Mouse (Mus musculus) liver, adult 2 months (tissue): ENCODE data around the gene Bdp1.
A peak's percentile ranks its signal among the peaks of the same experiment; 100 is the strongest.

Experiments used
- CTCF ChIP-seq: fragments of 200-500 bp; IDR thresholded peaks from 2 replicates; pipeline ENCODE4 v1.5.1; 2011; ENCODE audit warnings: low read depth, low read length, control low read depth
- POLR2A ChIP-seq: fragments of 200-500 bp; IDR thresholded peaks from 2 replicates; pipeline ENCODE4 v1.6.1; 2011; ENCODE audit warnings: low read length, control low read depth; ENCODE audit not compliant: insufficient read depth; ENCODE audit errors: extremely low read depth

DNA sequence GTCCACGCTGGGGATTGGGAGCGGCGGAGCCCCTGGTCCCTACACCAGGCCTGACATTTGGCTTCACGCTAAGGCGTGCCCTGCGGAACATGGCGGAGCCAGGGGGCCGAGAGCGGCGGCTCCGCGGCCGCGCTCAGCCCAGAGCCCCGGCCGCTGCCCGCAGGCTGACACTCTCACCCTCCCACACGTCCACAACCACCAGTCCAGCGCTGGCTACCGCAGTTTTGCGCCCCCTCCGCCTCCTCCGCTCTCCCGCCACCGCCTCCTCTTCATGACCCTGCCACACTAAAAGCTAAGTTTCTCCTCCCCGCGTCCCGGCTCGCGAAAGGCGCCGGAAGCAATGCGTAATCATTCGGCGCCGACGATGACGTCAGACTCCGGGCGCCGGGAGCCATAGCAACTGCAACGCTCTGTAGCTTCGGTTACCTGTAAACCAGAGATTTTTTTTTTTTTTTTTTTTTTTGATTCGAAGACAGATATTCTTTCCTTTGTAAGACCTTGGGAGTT is at the start of gene Bdp1:
- TF ChIP-seq CTCF, result no peak
- TF ChIP-seq POLR2A, result peak; percentile 75
